Mouse (Mus musculus) G1E (cell line): Measurements from ENCODE around the gene Map7d2. TPM values are rescaled to one million over a fixed set of nuclear protein-coding genes. Genes with fewer than 3 reads are reported as not detected.
A peak's percentile ranks its signal among the peaks of the same experiment; 100 is the strongest.
"Not testable (repeated sequence)": the region's sequence is repeated elsewhere in the genome, so short reads cannot be mapped to it uniquely, and the experiment has no call there.

Experiments
- ATAC-seq: 2 replicates; pipeline ENCODE4 v1.8.0; 2016; ENCODE audit warnings: mild to moderate bottlenecking; ENCODE audit not compliant: insufficient number of reproducible peaks, poor library complexity, low FRiP score, severe bottlenecking; ENCODE audit errors: extremely low read depth
- DNase-seq: peaks from one replicate; pipeline ENCODE4 v3.0.0; 2012; ENCODE audit warnings: low spot score
- H3K27me3 ChIP-seq: 2 replicates; pipeline ENCODE4 v1.6.1; 2012; ENCODE audit warnings: mild to moderate bottlenecking, low read length, inconsistent platforms; ENCODE audit not compliant: insufficient read depth
- H3K36me3 ChIP-seq: replicated peaks from 2 replicates; pipeline ENCODE3; 2012; ENCODE audit warnings: mild to moderate bottlenecking, inconsistent platforms
- H3K4me1 ChIP-seq: 2 replicates; pipeline ENCODE4 v1.6.1; 2012; ENCODE audit warnings: low read depth, low read length, inconsistent platforms, mixed read lengths; ENCODE audit not compliant: insufficient read depth
- H3K4me3 ChIP-seq: 2 replicates; pipeline ENCODE4 v1.5.1; 2012; ENCODE audit warnings: low read depth, mild to moderate bottlenecking, inconsistent platforms, low read length, moderate library complexity, mixed read lengths
- H3K9me3 ChIP-seq: replicated peaks from 2 replicates; pipeline ENCODE4 v1.6.1; 2012; ENCODE audit warnings: inconsistent platforms
- CTCF ChIP-seq: IDR thresholded peaks from 2 replicates; pipeline ENCODE4 v1.5.1; 2012; ENCODE audit warnings: low read depth, low read length, inconsistent platforms, mixed read lengths
- GATA1 ChIP-seq: IDR thresholded peaks from 2 replicates; pipeline ENCODE4 v1.6.1; 2012; ENCODE audit warnings: borderline replicate concordance, low read length, inconsistent platforms, mixed read lengths
- GATA2 ChIP-seq: IDR thresholded peaks from 2 replicates; pipeline ENCODE4 v1.6.1; 2012; ENCODE audit warnings: low read depth, low read length, inconsistent platforms, borderline replicate concordance
- POLR2AphosphoS5 ChIP-seq: IDR thresholded peaks from 2 replicates; pipeline ENCODE4 v1.6.1; 2012; ENCODE audit warnings: low read depth, low read length, inconsistent platforms; ENCODE audit not compliant: insufficient replicate concordance
- TAL1 ChIP-seq: conservative IDR thresholded peaks from 2 replicates; pipeline ENCODE4 v1.6.1; 2012; ENCODE audit warnings: low read depth, low read length, inconsistent platforms, mixed read lengths
- polyA plus RNA-seq: library from polyadenylated mRNA; stranded (reverse); fragments of >175 nt; gene quantifications from 2 replicates; pipeline ENCODE4 v1.2.3, GENCODE M21; 2012
- total RNA-seq, 2 experiments: library from RNA; stranded (forward) in 1 of 2; stranded (reverse) in 1 of 2; fragments of 200-1000 nt in 1 of 2; fragments of >200 nt in 1 of 2; fragmentation: Nextera tagmentation in 1 of 2; gene quantifications; 2 replicates each; pipeline ENCODE4 v1.2.3; 2014 to 2017

Gene Map7d2
- total and polyA plus RNA-seq, 3 experiments, result 0.16 TPM; not detected in 2

DNA sequence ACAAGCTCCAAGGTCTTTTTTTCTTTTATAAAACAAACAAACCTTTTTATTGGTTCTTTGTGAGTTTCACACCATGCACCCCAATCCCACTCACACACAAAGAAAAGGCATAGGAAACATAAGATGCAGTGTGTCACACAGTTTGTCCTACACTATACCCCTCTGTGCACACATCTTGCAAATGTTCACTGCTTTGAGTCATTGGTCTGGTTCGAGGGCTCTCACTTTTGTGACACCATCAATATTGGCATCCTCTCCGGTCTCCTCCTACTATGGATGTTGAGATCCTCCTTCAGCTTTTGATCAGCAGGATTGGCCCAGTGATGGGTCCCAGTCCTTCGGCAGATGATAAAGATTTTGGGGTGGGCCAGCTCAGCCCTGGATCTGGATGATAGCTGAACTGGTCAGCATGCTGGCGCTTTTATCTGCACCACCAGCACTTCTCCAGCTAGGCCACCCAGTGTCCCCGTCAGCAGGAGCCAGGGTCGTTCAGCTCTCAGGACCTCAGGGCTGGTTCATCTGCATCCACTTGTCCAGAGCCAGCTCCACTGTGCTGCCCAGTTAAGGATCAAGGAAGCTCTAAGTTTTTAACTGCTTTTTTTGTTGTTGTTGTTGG is 23.9 kb upstream of the Map7d2 start:
- Histone ChIP-seq H3K4me1 (no peaks in the 10 kb centered on the region), H3K36me3 (peaks cover 32% of the 10 kb centered on the region), H3K4me3 (no peak overlapping the region), H3K9me3 (no peaks in the 10 kb centered on the region), H3K27me3 (no peaks in the 10 kb centered on the region)
- no peak for ATAC-seq
- DNase-seq, result no peak
- TF ChIP-seq GATA1 (no peak), TAL1 (no peak), CTCF (no peak), POLR2AphosphoS5 (no peak), GATA2 (no peak)

DNA sequence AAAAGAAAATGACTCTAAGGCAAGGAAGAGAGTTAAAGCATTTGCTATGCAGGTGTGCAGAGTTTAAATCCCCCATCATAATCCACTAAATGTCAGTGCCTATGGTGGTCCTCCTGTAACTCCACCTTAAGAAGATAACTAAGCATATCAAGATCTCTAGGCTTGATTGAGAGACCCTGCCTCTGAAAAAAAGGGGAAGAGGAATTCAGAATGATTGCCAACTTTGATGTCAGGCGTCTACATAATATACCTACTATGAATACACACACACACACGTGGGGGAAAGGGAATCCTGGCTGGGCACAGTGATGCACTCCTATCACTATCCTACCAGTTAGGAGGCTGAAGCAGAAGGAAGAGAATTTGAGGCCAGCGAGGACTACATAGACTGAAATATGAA is 23.1 kb upstream of the Map7d2 start:
- H3K4me3 ChIP-seq, result no peak overlapping the region

GRCm38 (mm10) chrX:159409253-159409652 is 5.1 kb upstream of the Map7d2 start:
- peak; percentile 49 for ATAC-seq
- no peaks in the 10 kb centered on the region; the same call in 1 of the 2 replicates for H3K9me3 ChIP-seq

More for the DNA sequence above, 23.1 kb upstream of the Map7d2 start:
- Histone ChIP-seq H3K9me3 (no peaks in the 10 kb centered on the region), H3K27me3 (no peaks in the 10 kb centered on the region), H3K36me3 (peaks cover 24% of the 10 kb centered on the region), H3K4me1 (no peaks in the 10 kb centered on the region)
- no peak for ATAC-seq
- TF ChIP-seq POLR2AphosphoS5 (no peak), CTCF (no peak), GATA1 (no peak), TAL1 (no peak), GATA2 (no peak)
- no peak for DNase-seq

DNA sequence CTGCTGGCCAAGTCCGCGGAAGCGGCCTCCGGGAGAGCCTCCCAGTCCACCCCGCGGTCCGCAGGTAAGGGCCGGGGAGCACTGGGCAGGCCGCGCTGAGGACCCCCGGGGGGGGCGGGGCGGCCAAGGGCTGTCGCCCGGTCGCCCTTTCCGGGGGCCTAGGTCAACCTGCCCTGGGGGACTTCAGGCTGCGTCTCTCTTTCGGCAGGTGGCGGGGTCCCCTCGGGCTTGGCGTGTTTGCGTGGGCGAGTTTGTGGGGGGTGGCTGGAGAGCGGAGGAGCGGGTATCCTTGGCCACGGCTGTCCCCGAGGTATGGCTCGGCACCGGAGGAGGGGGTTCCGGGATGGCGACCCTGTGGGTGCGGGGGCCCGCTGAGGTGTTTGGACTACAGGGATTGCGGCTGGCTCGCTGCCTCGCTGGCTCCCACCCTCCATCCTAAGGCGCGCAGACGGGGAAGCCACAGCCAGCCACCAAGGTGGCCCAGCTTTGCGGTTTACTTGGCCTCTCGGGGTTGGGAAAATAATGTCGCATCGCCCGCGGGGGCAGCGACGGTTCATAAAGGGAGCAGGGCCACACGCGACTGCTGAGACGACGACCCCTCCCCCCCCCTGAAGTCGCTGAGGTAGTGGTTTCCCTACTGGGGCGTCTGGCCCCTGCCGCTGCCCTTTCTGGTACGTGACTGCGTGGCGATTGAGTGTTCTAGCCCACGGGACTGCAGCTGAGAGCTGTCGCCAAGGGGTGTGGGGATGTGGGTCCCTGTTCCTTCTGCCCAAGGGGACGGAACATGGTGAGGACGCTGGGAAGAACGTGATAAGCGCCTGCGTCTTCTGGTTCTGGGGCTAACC is 679 bp downstream of the Map7d2 start:
- Histone ChIP-seq H3K4me3 (no peak overlapping the region), H3K36me3 (no peaks in the 10 kb centered on the region), H3K27me3 (no peaks in the 10 kb centered on the region), H3K4me1 (no peaks in the 10 kb centered on the region), H3K9me3 (peaks cover 6% of the 10 kb centered on the region)
- no peak for ATAC-seq
- TF ChIP-seq POLR2AphosphoS5, result no peak
- no peak for TF ChIP-seq GATA1
- no peak for TF ChIP-seq TAL1
- no peak for TF ChIP-seq CTCF
- TF ChIP-seq GATA2, result no peak
- no peak for DNase-seq

More at GRCm38 (mm10) chrX:159409253-159409652, 5.1 kb upstream of the Map7d2 start:
- H3K4me1 ChIP-seq, result no peaks in the 10 kb centered on the region
- no peak overlapping the region for H3K4me3 ChIP-seq
- H3K36me3 ChIP-seq, result no peaks in the 10 kb centered on the region
- H3K27me3 ChIP-seq, result no peaks in the 10 kb centered on the region
- TF ChIP-seq POLR2AphosphoS5 (no peak), GATA1 (no peak), TAL1 (no peak), GATA2 (no peak), CTCF (no peak)
- no peak for DNase-seq

GRCm38 (mm10) chrX:159430507-159430906 is 16.1 kb downstream of the Map7d2 start:
- not testable (repeated sequence) for DNase-seq, H3K4me1 ChIP-seq, ATAC-seq

GRCm38 (mm10) chrX:159442128-159442527 is 27.8 kb downstream of the Map7d2 start:
- H3K27me3 ChIP-seq, result no peaks in the 10 kb centered on the region
- H3K4me3 ChIP-seq, result no peak overlapping the region
- DNase-seq (no peak), ATAC-seq (no peak)
- no peaks in the 10 kb centered on the region for H3K4me1 ChIP-seq
- no peak for TF ChIP-seq TAL1
- no peaks in the 10 kb centered on the region for H3K9me3 ChIP-seq
- H3K36me3 ChIP-seq, result no peaks in the 10 kb centered on the region

More at GRCm38 (mm10) chrX:159430507-159430906, 16.1 kb downstream of the Map7d2 start:
- H3K9me3 ChIP-seq, H3K36me3 ChIP-seq, H3K27me3 ChIP-seq, H3K4me3 ChIP-seq: not testable (repeated sequence)
